Mouse (Mus musculus): ENCODE measurements around the gene Fam83g. TPM values are rescaled to one million over a fixed set of nuclear protein-coding genes. Genes with fewer than 3 reads are reported as not detected.

The Fam83g gene
- polyA plus RNA-seq, 1 experiment from 2014 or later: 0.59 TPM

DNA sequence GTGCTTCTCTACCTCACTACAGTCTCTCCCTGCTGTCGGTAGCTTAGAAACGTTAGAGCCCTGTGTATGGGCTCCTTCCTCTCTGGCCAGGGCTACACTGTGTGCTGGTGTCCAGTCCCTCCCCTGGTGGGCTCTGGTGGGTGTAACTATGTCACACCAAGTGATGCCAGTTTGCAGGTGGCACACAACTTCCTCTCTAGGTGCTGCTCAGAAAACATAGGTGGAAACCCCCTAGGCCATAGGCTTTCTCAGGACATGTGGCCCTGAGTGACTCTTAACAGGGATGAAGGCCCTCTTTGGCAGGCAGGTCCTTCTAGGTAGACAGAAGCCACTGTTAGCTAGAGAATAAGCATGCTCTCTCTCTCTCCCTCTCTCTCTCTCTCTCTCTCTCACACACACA is 26.5 kb upstream of the Fam83g start:
- H3K36me3 ChIP-seq (ENCODE audit: control insufficient read depth, insufficient read depth, low read length): no peaks in the 10 kb centered on the region
- H3K4me1 ChIP-seq (ENCODE audit: control insufficient read depth, insufficient read depth, low read length): no peaks in the 10 kb centered on the region
- H3K9me3 ChIP-seq (ENCODE audit: control insufficient read depth, low read length): no peaks in the 10 kb centered on the region
- DNase-seq (ENCODE audit: low spot score, missing footprints) (no peak), ATAC-seq (ENCODE audit: low FRiP score) (no peak)
- no peak overlapping the region for H3K9ac ChIP-seq (ENCODE audit: low read length)
- H3K27ac ChIP-seq (ENCODE audit: low read depth, low read length): no peak overlapping the region
- WGBS: 67% methylated on average over 2 of the region's 2 CpGs
- no peak overlapping the region for H3K4me3 ChIP-seq (ENCODE audit: low read depth, low read length)
- H3K27me3 ChIP-seq (ENCODE audit: control insufficient read depth, insufficient read depth, low read length): no peaks in the 10 kb centered on the region
- no peak overlapping the region for H3K4me2 ChIP-seq

DNA sequence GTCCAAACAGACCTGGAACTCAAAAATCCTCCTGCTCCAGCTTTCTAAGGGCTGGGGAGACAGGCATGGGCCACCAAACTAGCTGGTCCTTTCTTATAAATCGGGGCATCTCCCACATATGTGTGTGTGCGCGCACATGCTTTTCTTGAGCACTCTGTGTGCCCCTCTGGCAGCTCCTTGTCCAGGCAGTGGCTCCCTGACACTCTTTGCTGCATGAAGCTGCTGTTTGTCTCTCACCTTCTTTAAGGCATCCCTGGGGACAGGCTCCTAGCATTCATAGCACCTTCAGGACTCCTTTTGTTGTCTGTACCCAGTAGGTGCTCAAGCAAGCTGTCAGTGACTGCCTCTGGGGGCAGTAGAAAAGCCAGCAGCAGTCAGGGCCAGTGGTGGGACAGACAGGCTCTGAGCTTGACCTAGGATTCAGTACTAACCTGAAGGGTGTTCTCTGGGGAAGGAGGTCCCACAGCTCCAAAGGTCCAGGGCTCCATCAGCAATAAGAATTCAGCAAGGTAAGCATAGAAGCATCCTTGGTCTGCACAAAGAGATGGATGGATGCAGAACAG is 25.4 kb upstream of the Fam83g start:
- ATAC-seq (ENCODE audit: low FRiP score) (no peak), DNase-seq (ENCODE audit: low spot score, missing footprints) (no peak)
- H3K4me2 ChIP-seq: no peak overlapping the region
- no peaks in the 10 kb centered on the region for H3K36me3 ChIP-seq (ENCODE audit: control insufficient read depth, insufficient read depth, low read length)
- H3K4me3 ChIP-seq (ENCODE audit: low read depth, low read length): no peak overlapping the region
- no peaks in the 10 kb centered on the region for H3K9me3 ChIP-seq (ENCODE audit: control insufficient read depth, low read length)
- H3K27ac ChIP-seq (ENCODE audit: low read depth, low read length): no peak overlapping the region
- H3K27me3 ChIP-seq (ENCODE audit: control insufficient read depth, insufficient read depth, low read length): no peaks in the 10 kb centered on the region
- H3K9ac ChIP-seq (ENCODE audit: low read length): no peak overlapping the region
- H3K4me1 ChIP-seq (ENCODE audit: control insufficient read depth, insufficient read depth, low read length): no peaks in the 10 kb centered on the region
- WGBS: 95% methylated on average over 3 of the region's 3 CpGs

DNA sequence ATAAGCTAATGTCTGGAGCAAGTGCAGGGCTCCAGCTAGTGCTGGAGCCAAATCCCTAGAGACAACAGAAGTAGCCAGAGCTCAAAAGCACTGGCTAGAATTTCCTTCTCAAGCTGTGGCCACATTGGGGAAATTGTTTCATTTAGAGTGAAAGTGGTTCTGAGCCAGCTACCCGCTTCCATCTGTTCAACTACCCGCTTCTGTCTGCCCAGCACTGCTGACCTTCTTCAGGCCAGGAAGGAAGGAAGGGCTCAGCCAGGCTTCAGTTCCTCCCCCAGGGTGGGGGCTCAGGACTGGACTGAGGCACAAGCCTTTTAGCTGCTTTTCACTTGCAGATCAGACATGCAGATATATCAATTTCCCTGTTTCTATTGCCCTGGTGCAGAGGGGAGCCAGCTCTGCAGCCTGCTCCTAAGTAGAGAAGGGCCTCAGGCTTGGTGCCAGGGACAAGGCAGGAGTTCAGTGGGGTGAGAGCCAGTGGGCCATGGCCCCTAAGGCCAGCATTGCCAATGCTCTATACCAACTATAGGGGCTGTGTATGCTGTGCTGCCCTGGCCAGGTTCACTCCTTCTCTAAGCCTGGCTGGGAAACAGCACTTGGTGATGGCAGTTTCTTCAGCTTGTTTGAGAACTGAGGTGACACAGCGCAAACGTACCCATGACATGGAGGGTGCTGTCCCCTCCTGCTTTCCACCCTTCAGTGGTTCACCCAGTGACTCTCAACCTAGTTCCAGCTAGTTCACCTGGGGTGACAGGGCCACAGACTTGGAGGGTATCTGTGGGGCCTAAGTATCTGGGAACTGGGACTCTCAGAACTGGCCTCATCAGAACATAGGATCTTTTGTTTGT is 24.7 kb upstream of the Fam83g start:
- Histone ChIP-seq H3K36me3 (ENCODE audit: control insufficient read depth, insufficient read depth, low read length) (no peaks in the 10 kb centered on the region), H3K4me1 (ENCODE audit: control insufficient read depth, insufficient read depth, low read length) (no peaks in the 10 kb centered on the region), H3K27me3 (ENCODE audit: control insufficient read depth, insufficient read depth, low read length) (no peaks in the 10 kb centered on the region), H3K4me3 (ENCODE audit: low read depth, low read length) (no peak overlapping the region), H3K9ac (ENCODE audit: low read length) (no peak overlapping the region), H3K27ac (ENCODE audit: low read depth, low read length) (no peak overlapping the region), H3K9me3 (ENCODE audit: control insufficient read depth, low read length) (no peaks in the 10 kb centered on the region), H3K4me2 (no peak overlapping the region)
- DNase-seq (ENCODE audit: low spot score, missing footprints) (no peak), ATAC-seq (ENCODE audit: low FRiP score) (no peak)
- 82% methylated on average over 4 of the region's 4 CpGs for WGBS

DNA sequence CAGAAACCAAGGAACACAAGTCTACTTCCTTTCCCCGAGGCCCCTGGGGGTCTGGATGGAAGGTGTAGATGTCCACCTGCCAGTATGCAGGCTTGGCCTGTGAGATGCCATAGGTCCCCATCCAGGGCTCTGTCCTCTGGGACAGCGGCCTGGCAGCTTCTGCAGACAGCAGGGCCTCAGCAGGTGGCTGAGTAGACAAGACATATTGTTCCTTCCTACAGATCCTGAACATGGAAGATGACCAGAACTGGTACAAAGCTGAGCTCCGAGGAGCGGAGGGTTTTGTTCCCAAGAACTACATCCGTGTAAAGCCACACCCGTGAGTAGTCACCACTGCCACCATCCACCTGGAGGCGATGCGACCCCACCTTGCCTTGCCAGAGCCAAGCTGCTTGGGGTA is 23.9 kb upstream of the Fam83g start:
- WGBS: 87% methylated on average over 8 of the region's 8 CpGs

DNA sequence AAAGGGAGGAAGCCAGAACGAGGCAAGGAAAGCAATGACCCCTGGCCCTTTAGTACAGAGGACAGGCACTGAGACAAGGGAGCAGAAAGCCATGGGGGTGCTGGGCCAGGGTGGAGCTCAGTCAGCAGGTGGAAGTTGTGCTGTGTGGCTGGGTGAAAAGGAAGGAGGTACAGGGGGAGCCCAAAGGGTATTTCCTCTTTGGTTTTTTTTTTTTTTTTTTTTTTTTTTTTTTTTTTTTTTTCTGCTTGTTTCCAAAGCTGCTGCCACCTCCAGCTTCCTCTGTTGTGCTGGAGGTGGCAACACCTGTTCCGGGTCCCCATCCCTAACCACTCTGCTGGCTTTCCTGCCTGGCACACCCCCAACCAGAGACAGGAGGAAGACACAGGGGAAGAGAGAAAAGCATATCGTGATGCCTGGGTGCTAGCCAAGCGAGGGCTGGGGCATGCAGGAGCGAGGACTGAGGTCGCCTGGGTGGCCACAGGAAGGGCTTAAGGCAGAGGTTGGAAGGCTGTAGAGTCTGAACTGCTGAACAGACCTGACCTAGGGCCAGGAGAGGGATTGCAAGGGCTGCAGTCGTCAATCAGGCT is 23.0 kb upstream of the Fam83g start:
- Histone ChIP-seq H3K27me3 (ENCODE audit: control insufficient read depth, insufficient read depth, low read length) (no peaks in the 10 kb centered on the region), H3K4me1 (ENCODE audit: control insufficient read depth, insufficient read depth, low read length) (no peaks in the 10 kb centered on the region), H3K9me3 (ENCODE audit: control insufficient read depth, low read length) (no peaks in the 10 kb centered on the region), H3K4me3 (ENCODE audit: low read depth, low read length) (no peak overlapping the region), H3K4me2 (no peak overlapping the region), H3K9ac (ENCODE audit: low read length) (no peak overlapping the region), H3K27ac (ENCODE audit: low read depth, low read length) (no peak overlapping the region), H3K36me3 (ENCODE audit: control insufficient read depth, insufficient read depth, low read length) (no peaks in the 10 kb centered on the region)
- DNase-seq (ENCODE audit: low spot score, missing footprints): no peak
- 78% methylated on average over 7 of the region's 7 CpGs for WGBS
- no peak for ATAC-seq (ENCODE audit: low FRiP score)

More for the DNA sequence above, 23.9 kb upstream of the Fam83g start:
- ATAC-seq (ENCODE audit: low FRiP score) (no peak), DNase-seq (ENCODE audit: low spot score, missing footprints) (no peak)
- H3K36me3 ChIP-seq (ENCODE audit: control insufficient read depth, insufficient read depth, low read length): no peaks in the 10 kb centered on the region
- H3K27me3 ChIP-seq (ENCODE audit: control insufficient read depth, insufficient read depth, low read length): no peaks in the 10 kb centered on the region
- H3K4me2 ChIP-seq: no peak overlapping the region
- H3K9ac ChIP-seq (ENCODE audit: low read length): no peak overlapping the region
- no peak overlapping the region for H3K27ac ChIP-seq (ENCODE audit: low read depth, low read length)
- no peaks in the 10 kb centered on the region for H3K9me3 ChIP-seq (ENCODE audit: control insufficient read depth, low read length)
- H3K4me1 ChIP-seq (ENCODE audit: control insufficient read depth, insufficient read depth, low read length): no peaks in the 10 kb centered on the region
- no peak overlapping the region for H3K4me3 ChIP-seq (ENCODE audit: low read depth, low read length)

DNA sequence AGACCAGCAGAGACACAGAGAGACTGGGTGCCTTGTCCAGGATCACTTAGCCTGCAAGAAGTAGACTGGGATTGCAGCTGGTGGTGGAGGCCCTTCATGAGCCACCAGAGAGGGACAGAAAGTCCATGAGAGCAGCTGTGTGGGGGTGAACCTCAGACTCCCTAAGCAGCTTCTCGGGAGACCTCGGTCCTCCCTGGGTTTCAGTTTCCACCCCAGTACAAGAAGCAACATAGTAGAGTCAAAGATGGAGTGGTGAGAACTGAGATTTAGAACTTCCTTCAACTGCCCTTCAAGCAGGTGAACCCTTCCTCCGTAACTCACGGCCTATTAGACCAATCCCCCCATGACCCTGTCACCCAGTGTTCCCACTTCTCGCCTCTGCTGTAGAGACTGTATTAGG is 21.7 kb upstream of the Fam83g start:
- ATAC-seq (ENCODE audit: low FRiP score) (no peak), DNase-seq (ENCODE audit: low spot score, missing footprints) (no peak)
- H3K9me3 ChIP-seq (ENCODE audit: control insufficient read depth, low read length): no peaks in the 10 kb centered on the region
- no peak overlapping the region for H3K9ac ChIP-seq (ENCODE audit: low read length)
- H3K4me1 ChIP-seq (ENCODE audit: control insufficient read depth, insufficient read depth, low read length): no peaks in the 10 kb centered on the region
- WGBS: 92% methylated on average over 5 of the region's 5 CpGs
- no peak overlapping the region for H3K4me2 ChIP-seq
- H3K27ac ChIP-seq (ENCODE audit: low read depth, low read length): no peak overlapping the region
- H3K36me3 ChIP-seq (ENCODE audit: control insufficient read depth, insufficient read depth, low read length): no peaks in the 10 kb centered on the region
- no peaks in the 10 kb centered on the region for H3K27me3 ChIP-seq (ENCODE audit: control insufficient read depth, insufficient read depth, low read length)
- H3K4me3 ChIP-seq (ENCODE audit: low read depth, low read length): no peak overlapping the region

DNA sequence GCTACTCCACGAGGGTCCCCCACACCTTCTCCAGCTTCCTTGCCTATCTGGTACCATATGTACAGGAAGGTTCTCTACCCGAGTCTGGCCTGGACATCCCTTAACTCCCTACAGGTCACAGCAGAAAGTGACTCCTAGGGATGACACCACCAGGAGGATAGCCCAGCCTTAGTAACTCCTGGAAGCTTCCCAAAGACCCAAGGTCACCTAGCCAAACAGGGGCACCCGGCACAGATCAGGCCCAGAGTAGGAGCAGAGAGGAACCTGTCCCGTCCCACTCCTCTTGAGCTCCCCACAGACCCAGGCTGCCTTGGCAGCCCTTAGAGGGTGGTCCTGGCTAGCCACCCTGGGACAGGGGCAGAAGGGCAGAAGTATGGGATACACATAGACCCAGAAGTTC is 18.5 kb upstream of the Fam83g start:
- DNase-seq (ENCODE audit: low spot score, missing footprints) (no peak), ATAC-seq (ENCODE audit: low FRiP score) (no peak)
- Histone ChIP-seq H3K4me1 (ENCODE audit: control insufficient read depth, insufficient read depth, low read length) (no peaks in the 10 kb centered on the region), H3K27ac (ENCODE audit: low read depth, low read length) (no peak overlapping the region), H3K9ac (ENCODE audit: low read length) (no peak overlapping the region), H3K36me3 (ENCODE audit: control insufficient read depth, insufficient read depth, low read length) (no peaks in the 10 kb centered on the region), H3K4me3 (ENCODE audit: low read depth, low read length) (no peak overlapping the region), H3K9me3 (ENCODE audit: control insufficient read depth, low read length) (no peaks in the 10 kb centered on the region), H3K27me3 (ENCODE audit: control insufficient read depth, insufficient read depth, low read length) (no peaks in the 10 kb centered on the region), H3K4me2 (no peak overlapping the region)
- WGBS: 87% methylated on average over 4 of the region's 4 CpGs

DNA sequence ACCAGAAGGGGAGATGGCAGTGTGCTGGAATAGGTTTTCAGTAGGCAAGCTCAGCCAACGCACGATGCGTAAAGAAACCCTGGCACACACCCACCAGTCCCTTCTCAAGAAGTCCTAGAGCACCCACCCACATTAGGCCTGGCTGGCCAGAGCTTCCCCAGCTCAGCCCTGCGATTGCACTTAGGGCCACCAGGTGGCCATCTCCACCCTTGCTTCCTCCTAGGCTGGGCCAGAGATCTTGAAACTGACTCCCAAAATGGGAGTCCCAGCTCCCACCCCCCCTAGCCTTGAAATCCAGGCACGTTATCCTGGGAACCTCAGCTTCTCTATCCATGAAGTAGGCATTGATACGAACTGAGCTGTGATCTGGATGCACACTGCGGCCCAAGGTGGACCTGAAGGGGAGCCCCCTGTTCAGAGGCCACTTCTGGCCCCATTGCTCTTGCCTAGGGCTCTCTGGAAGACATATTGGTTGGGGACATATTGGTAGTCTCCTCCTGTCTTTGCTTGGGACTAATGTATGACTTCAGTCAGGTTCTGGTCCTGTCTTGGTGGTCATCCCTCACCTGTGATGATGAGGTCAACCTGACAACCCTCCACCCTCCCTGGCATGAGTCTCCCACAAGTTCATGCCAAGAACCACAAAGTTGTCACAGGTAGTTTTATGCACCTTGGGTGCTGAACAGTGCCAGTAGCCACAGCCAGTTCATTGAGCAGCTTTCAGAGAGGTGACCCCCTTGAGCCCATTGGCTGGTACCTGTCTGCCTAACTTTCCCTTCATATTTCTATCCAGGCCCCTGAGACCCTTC is 17.7 kb upstream of the Fam83g start:
- H3K4me2 ChIP-seq: no peak overlapping the region
- no peaks in the 10 kb centered on the region for H3K27me3 ChIP-seq (ENCODE audit: control insufficient read depth, insufficient read depth, low read length)
- no peak overlapping the region for H3K9ac ChIP-seq (ENCODE audit: low read length)
- ATAC-seq (ENCODE audit: low FRiP score) (no peak), DNase-seq (ENCODE audit: low spot score, missing footprints) (no peak)
- no peaks in the 10 kb centered on the region for H3K36me3 ChIP-seq (ENCODE audit: control insufficient read depth, insufficient read depth, low read length)
- H3K27ac ChIP-seq (ENCODE audit: low read depth, low read length): no peak overlapping the region
- no peaks in the 10 kb centered on the region for H3K9me3 ChIP-seq (ENCODE audit: control insufficient read depth, low read length)
- no peak overlapping the region for H3K4me3 ChIP-seq (ENCODE audit: low read depth, low read length)
- no peaks in the 10 kb centered on the region for H3K4me1 ChIP-seq (ENCODE audit: control insufficient read depth, insufficient read depth, low read length)
- 50% methylated on average over 7 of the region's 7 CpGs for whole genome bisulfite sequencing

DNA sequence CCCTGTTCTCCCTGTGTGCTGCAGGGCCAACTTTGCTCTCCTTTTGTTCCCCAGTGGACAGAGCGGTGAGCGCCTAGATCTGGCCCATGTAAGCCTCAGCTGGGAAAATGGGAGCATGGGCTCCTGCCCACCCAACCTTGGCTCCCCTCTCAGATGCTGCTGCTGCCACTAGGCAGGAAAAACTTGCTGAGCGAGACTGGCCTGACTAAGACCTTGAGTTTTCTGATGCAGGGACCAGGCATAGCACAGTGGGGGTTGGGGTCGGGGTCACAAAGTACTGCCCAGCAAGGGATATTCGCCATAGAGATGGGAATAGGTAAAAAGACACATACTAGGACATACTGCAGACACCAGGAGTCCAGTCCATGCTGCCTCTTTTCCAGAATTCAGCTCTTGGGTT is 16.6 kb upstream of the Fam83g start:
- Histone ChIP-seq H3K36me3 (ENCODE audit: control insufficient read depth, insufficient read depth, low read length) (no peaks in the 10 kb centered on the region), H3K27ac (ENCODE audit: low read depth, low read length) (no peak overlapping the region), H3K4me3 (ENCODE audit: low read depth, low read length) (no peak overlapping the region), H3K27me3 (ENCODE audit: control insufficient read depth, insufficient read depth, low read length) (no peaks in the 10 kb centered on the region; the same call in 1 of the 2 replicates), H3K4me2 (no peak overlapping the region), H3K4me1 (ENCODE audit: control insufficient read depth, insufficient read depth, low read length) (no peaks in the 10 kb centered on the region), H3K9me3 (ENCODE audit: control insufficient read depth, low read length) (no peaks in the 10 kb centered on the region), H3K9ac (ENCODE audit: low read length) (no peak overlapping the region)
- DNase-seq (ENCODE audit: low spot score, missing footprints) (no peak), ATAC-seq (ENCODE audit: low FRiP score) (no peak)
- WGBS: 80% methylated on average over 5 of the region's 5 CpGs
